Mouse (Mus musculus): ENCODE data around the gene Gsto1.

- TF ChIP-seq CTCF (IDR thresholded peaks at IDR 0.05; ENCODE audit: low read depth) = no peak
- TF ChIP-seq EP300 (IDR thresholded peaks at IDR 0.05; ENCODE audit: low read depth) = no peak
Observed at GRCm38 (mm10) chr19:47812091-47812490, 42.7 kb upstream of the Gsto1 start.
